Mouse (Mus musculus): ENCODE data around the gene Tpm3. TPM values are rescaled to one million over a fixed set of nuclear protein-coding genes. Genes with fewer than 3 reads are reported as not detected.

The Tpm3 gene
- total and polyA plus RNA-seq, 3 experiments = 205 to 274 (median 273) TPM

- Histone ChIP-seq H3K9me3 (replicated peaks; ENCODE audit: insufficient read depth, low read length) (no peaks in the 10 kb centered on the region), H3K4me1 (ENCODE audit: control insufficient read depth in 1 of 2, insufficient read depth in 2 of 2, low read length in 2 of 2) (no peaks in the 10 kb centered on the region), H3K36me3 (ENCODE audit: control insufficient read depth in 1 of 2, insufficient read depth in 2 of 2, low read length in 2 of 2) (no peaks in the 10 kb centered on the region), H3K27ac (ENCODE audit: control insufficient read depth, low read depth, low read length) (no peak overlapping the region), H3K9ac (ENCODE audit: control insufficient read depth, low read depth, low read length, poor library complexity, severe bottlenecking) (no peak overlapping the region), H3K79me2 (ENCODE audit: control insufficient read depth, insufficient read depth, low read length, poor library complexity) (no peaks in the 10 kb centered on the region), H3K27me3 (ENCODE audit: control insufficient read depth in 1 of 2, insufficient read depth in 2 of 2, low read length in 2 of 2) (no peaks in the 10 kb centered on the region), H3K4me3 (ENCODE audit: control insufficient read depth in 1 of 2, insufficient read depth in 1 of 2, low read depth in 2 of 2, low read length in 2 of 2) (no peak overlapping the region)
- no peak for DNase-seq (ENCODE audit: low read depth, low spot score)
- no peak for TF ChIP-seq GATA1 (IDR thresholded peaks at IDR 0.05; ENCODE audit: low read depth, low read length)
- TF ChIP-seq CHD1 (IDR thresholded peaks at IDR 0.05; ENCODE audit: low read depth, low read length) = no peak
- TF ChIP-seq MAZ (IDR thresholded peaks at IDR 0.05; ENCODE audit: low read depth, low read length) = no peak
- TF ChIP-seq TCF12 (IDR thresholded peaks at IDR 0.05; ENCODE audit: low read depth, low read length) = no peak
- TF ChIP-seq MXI1 (IDR thresholded peaks at IDR 0.05; ENCODE audit: low read depth, low read length) = no peak
- no peak for TF ChIP-seq TBP (IDR thresholded peaks at IDR 0.05; ENCODE audit: low read depth, low read length)
- TF ChIP-seq GABPA (IDR thresholded peaks at IDR 0.05; ENCODE audit: low read depth, low read length) = no peak
- no peak for TF ChIP-seq ZC3H11A (IDR thresholded peaks at IDR 0.05; ENCODE audit: low read depth, low read length)
- TF ChIP-seq POLR2AphosphoS2 (IDR thresholded peaks at IDR 0.05; ENCODE audit: low read length) = no peak
- TF ChIP-seq RAD21 (IDR thresholded peaks at IDR 0.05; ENCODE audit: low read depth, low read length) = no peak
- no peak for TF ChIP-seq MEF2A (IDR thresholded peaks at IDR 0.05; ENCODE audit: extremely low read depth, insufficient replicate concordance, low read depth, low read length, poor library complexity, severe bottlenecking)
- TF ChIP-seq MYC (IDR thresholded peaks at IDR 0.05; ENCODE audit: low read depth, low read length) = no peak
- TF ChIP-seq SMC3 (IDR thresholded peaks at IDR 0.05; ENCODE audit: low read depth, low read length) = no peak
- TF ChIP-seq MYB (IDR thresholded peaks at IDR 0.05; ENCODE audit: low read depth, low read length) = no peak
Measured at GRCm38 (mm10) chr3:90134993-90135392, 62.5 kb downstream of the Tpm3 start.

GRCm38 (mm10) chr3:90136660-90137059 lies 64.2 kb downstream of the Tpm3 start:
- Histone ChIP-seq H3K27me3 (ENCODE audit: control insufficient read depth in 1 of 2, insufficient read depth in 2 of 2, low read length in 2 of 2) (no peaks in the 10 kb centered on the region), H3K9ac (ENCODE audit: control insufficient read depth, low read depth, low read length, poor library complexity, severe bottlenecking) (no peak overlapping the region), H3K4me3 (ENCODE audit: control insufficient read depth in 1 of 2, insufficient read depth in 1 of 2, low read depth in 2 of 2, low read length in 2 of 2) (no peak overlapping the region), H3K79me2 (ENCODE audit: control insufficient read depth, insufficient read depth, low read length, poor library complexity) (no peaks in the 10 kb centered on the region), H3K27ac (ENCODE audit: control insufficient read depth, low read depth, low read length) (no peak overlapping the region), H3K4me1 (ENCODE audit: control insufficient read depth in 1 of 2, insufficient read depth in 2 of 2, low read length in 2 of 2) (no peaks in the 10 kb centered on the region), H3K36me3 (ENCODE audit: control insufficient read depth in 1 of 2, insufficient read depth in 2 of 2, low read length in 2 of 2) (no peaks in the 10 kb centered on the region), H3K9me3 (replicated peaks; ENCODE audit: insufficient read depth, low read length) (no peaks in the 10 kb centered on the region)
- DNase-seq (ENCODE audit: low read depth, low spot score) = no peak
- no peak for TF ChIP-seq TCF12 (IDR thresholded peaks at IDR 0.05; ENCODE audit: low read depth, low read length)
- TF ChIP-seq UBTF (IDR thresholded peaks at IDR 0.05; ENCODE audit: borderline replicate concordance, insufficient read depth, low read depth, low read length) = no peak
- TF ChIP-seq CTCF (IDR thresholded peaks at IDR 0.05 in 2 of 3, conservative IDR thresholded peaks at IDR 0.05 in 1 of 3; ENCODE audit: control insufficient read depth in 1 of 3, insufficient read depth in 1 of 3, low read depth in 2 of 3, low read length in 3 of 3, poor library complexity in 1 of 3, severe bottlenecking in 1 of 3) = peak; percentile 19 to 27 (median 25); a peak in 4 of 6 replicates
- peak; percentile 9; the same call in 1 of the 2 replicates for TF ChIP-seq SMC3 (IDR thresholded peaks at IDR 0.05; ENCODE audit: low read depth, low read length)
